Comparison of ENCODE assay signal across 15 mouse cellular contexts in the genomic region with DNA sequence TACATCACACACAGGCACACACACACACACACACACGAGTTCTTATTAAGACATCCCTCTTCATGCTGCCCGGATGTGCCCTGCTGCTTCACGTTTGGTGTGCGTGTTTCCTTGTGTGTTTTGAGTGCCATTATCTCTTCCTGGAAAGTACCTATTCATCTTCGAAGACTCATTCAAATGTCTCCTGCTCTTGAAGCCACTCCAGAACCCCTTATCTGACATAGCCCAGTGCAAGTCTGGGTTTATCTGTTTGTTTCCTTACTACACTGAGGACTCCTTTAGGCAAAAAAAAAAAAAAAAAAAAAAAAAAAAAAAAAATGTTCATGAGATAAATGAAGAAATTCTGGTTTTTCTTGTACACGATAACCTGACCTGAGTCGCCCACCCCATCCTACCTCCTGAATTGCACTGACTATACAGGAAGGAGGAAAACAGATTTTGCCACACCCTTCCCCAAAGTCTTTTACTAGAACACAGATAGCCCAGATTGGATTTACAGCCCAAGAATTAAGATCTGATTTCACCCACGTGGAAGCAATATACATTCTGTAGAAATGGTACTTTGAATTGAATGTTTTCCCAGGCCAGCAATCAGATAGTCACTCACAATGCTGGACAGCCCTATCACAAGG.
A peak's percentile ranks its signal among the peaks of the same experiment; 100 is the strongest.
DNase-seq lines count a peak whose midpoint lies in the region.
"Had no signal": no experiment of that assay in that cellular context is flagged by ENCODE, and none has a peak within 500 bp of the region (broad histone marks: within the 10 kb centered on the region; RNA-seq: fewer than 3 reads in every experiment).

No protein-coding gene starts in this region.

- peak; percentile 60 for DNase-seq in heart, adult 11 months
- DNase-seq in heart, postnatal 14 days = no peak
- peak; percentile 16 for DNase-seq in kidney, adult 9 months
- no peak for DNase-seq in kidney, postnatal 14 days
- peak; percentile 20 for DNase-seq in lung, postnatal 14 days
- no peak for DNase-seq in natural killer cell, adult 2 months (ENCODE audit: low spot score in 2 of 2)
- DNase-seq in right cerebral cortex, postnatal 14 days = no peak
- DNase-seq: adrenal gland, postnatal 14 days; cerebellum, adult 11-12 months; cerebellum, adult 9-10 months; cerebellum, postnatal 25 days; gastrocnemius, adult 2 months; gastrocnemius, postnatal 36 days; heart, adult 18-20 months; heart, postnatal 10 days had no signal

- intact Hi-C loops in heart, postnatal 14 days (cut with DNase I) = no loop called here

Comparison
In these comparisons a context has a peak if more than half of its experiments do, and no peak if none do; other contexts are left out.
1. DNase-seq: peak in heart, adult 11 months (single experiment), kidney, adult 9 months (single experiment) and lung, postnatal 14 days (single experiment); none in heart, postnatal 14 days (0 of 2), kidney, postnatal 14 days (single experiment), natural killer cell, adult 2 months (0 of 2) and right cerebral cortex, postnatal 14 days (single experiment).